Mouse (Mus musculus) pancreas, adult 10 weeks (tissue): ENCODE measurements around the gene Kncn. TPM values are rescaled to one million over a fixed set of nuclear protein-coding genes. Genes with fewer than 3 reads are reported as not detected.

Experiments used
- polyA plus RNA-seq: library from polyadenylated mRNA; stranded (reverse); fragments of 350-450 nt; fragmentation: Illumina TruSeq; extraction: RNeasy Lipid Tissue Mini Kit (QIAGEN cat#74804); gene quantifications from one replicate; pipeline ENCODE4 v1.2.3, GENCODE M21; 2015; ENCODE audit warnings: low read depth, low replicate concordance; ENCODE audit not compliant: insufficient read depth

Kncn gene
- not detected for polyA plus RNA-seq

GRCm38 (mm10) chr4:115884022-115884421 lies at the start of gene Kncn:
Gene Kncn (plus strand): TSS chr4:115884400.

GRCm38 (mm10) chr4:115838696-115839641 lies 45.2 kb upstream of the Kncn start, which contains the start of gene Mknk1:
Gene Mknk1 (plus strand): TSS chr4:115839198.

GRCm38 (mm10) chr4:115890553-115890952 lies 6.4 kb downstream of the Kncn start, which contains the start of gene 6430628N08Rik:
Gene 6430628N08Rik (plus strand): TSS chr4:115890665.

Other genes starting within 250 kb of the Kncn start
- gene Cyp4b1, start 236.7 kb upstream of the Kncn start, polyA plus RNA-seq = 12.9 TPM
- 9.3 TPM for gene Efcab14, start 146.7 kb upstream of the Kncn start, polyA plus RNA-seq
- not detected for gene Tex38, start 103.4 kb upstream of the Kncn start, polyA plus RNA-seq
- 5.5 TPM for gene Atpaf1, start 99.6 kb upstream of the Kncn start, polyA plus RNA-seq
- 9.4 TPM for gene Mob3c, start 56.3 kb upstream of the Kncn start, polyA plus RNA-seq
- 79.9 TPM for gene Mknk1, start 45.2 kb upstream of the Kncn start, polyA plus RNA-seq
- gene 6430628N08Rik, start 6.3 kb downstream of the Kncn start, polyA plus RNA-seq = not detected
- gene Dmbx1, start 55.5 kb downstream of the Kncn start, polyA plus RNA-seq = not detected
- gene Faah, start 133.5 kb downstream of the Kncn start, polyA plus RNA-seq = 6.7 TPM
- gene Nsun4, start 169.5 kb downstream of the Kncn start, polyA plus RNA-seq = 3.8 TPM
- gene Uqcrh, start 190.7 kb downstream of the Kncn start, polyA plus RNA-seq = 206 TPM
- gene Lrrc41, start 190.9 kb downstream of the Kncn start, polyA plus RNA-seq = 7.6 TPM
- not detected for gene Rad54l, start 239.3 kb downstream of the Kncn start, polyA plus RNA-seq
- 20.5 TPM for gene Pomgnt1, start 239.4 kb downstream of the Kncn start, polyA plus RNA-seq